Mouse (Mus musculus) bone marrow, adult 2 months (tissue): Measurements from ENCODE around the gene Adssl1. TPM values are rescaled to one million over a fixed set of nuclear protein-coding genes. Genes with fewer than 3 reads are reported as not detected.

Experiments used
- H3K27ac ChIP-seq: fragments of 200-500 bp; 2 replicates; pipeline ENCODE4 v1.5.1; 2012; ENCODE audit warnings: low read depth, mild to moderate bottlenecking, control low read depth, inconsistent platforms, low read length; ENCODE audit not compliant: control insufficient read depth, poor library complexity, insufficient read depth
- H3K4me1 ChIP-seq: fragments of 200-500 bp; 2 replicates; pipeline ENCODE4 v1.6.1; 2011; ENCODE audit warnings: low read length; ENCODE audit not compliant: control insufficient read depth, insufficient read depth
- H3K4me3 ChIP-seq: fragments of 200-500 bp; replicated peaks from 2 replicates; pipeline ENCODE3; 2011; ENCODE audit warnings: mild to moderate bottlenecking, low read depth, low read length, control low read depth; ENCODE audit not compliant: control insufficient read depth
- CTCF ChIP-seq: fragments of 200-500 bp; IDR thresholded peaks from 2 replicates; pipeline ENCODE4 v1.5.1; 2011; ENCODE audit warnings: low read length, control low read depth; ENCODE audit not compliant: control insufficient read depth, insufficient read depth
- POLR2A ChIP-seq: fragments of 200-500 bp; IDR thresholded peaks from 2 replicates; pipeline ENCODE4 v1.6.1; 2011; ENCODE audit warnings: low read depth, mild to moderate bottlenecking, control low read depth, low read length, borderline replicate concordance; ENCODE audit not compliant: control insufficient read depth
- WGBS: fragments of 180-500 bp; shearing (Covaris S2); methylation state at CpG from one replicate; pipeline ENCODE4 v1.1.7; 2018; 5-methylcytosine and 5-hydroxymethylcytosine counted together
- polyA plus RNA-seq: library from polyadenylated mRNA; stranded (reverse); fragments of >200 nt; gene quantifications from 2 replicates; pipeline ENCODE4 v1.2.4, GENCODE M21; 2011; ENCODE audit warnings: low replicate concordance; ENCODE audit not compliant: missing spikeins, insufficient read depth, insufficient read length

The Adssl1 gene
- polyA plus RNA-seq, 1 experiment, result 44.8 TPM

DNA sequence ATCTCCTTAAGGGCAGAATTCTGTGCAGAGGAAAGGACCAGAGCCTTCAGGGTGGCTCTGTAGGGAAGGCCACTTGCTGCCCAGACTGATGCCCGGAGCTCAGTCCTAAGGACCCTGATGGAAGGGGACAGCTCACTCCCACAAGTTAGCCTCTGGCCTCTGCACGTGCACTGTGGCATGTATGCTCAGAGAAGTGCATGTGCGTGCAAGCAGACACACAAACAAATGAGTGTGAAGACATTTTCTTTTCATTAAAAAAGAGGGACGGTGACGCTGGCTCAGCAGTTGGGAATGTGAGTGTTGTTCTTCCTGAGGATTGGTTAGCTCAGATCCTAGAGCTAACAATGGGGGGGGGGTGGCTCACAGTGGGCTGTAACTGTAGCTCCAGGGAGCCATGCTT lies 40.4 kb upstream of the Adssl1 start:
- no peak for TF ChIP-seq POLR2A
- TF ChIP-seq CTCF, result no peak
- Histone ChIP-seq H3K4me1 (peaks cover 3% of the 10 kb centered on the region; the same call in 1 of the 2 replicates), H3K27ac (no peak overlapping the region), H3K4me3 (no peak overlapping the region)
- 78% methylated on average over 5 of the region's 5 CpGs for WGBS

DNA sequence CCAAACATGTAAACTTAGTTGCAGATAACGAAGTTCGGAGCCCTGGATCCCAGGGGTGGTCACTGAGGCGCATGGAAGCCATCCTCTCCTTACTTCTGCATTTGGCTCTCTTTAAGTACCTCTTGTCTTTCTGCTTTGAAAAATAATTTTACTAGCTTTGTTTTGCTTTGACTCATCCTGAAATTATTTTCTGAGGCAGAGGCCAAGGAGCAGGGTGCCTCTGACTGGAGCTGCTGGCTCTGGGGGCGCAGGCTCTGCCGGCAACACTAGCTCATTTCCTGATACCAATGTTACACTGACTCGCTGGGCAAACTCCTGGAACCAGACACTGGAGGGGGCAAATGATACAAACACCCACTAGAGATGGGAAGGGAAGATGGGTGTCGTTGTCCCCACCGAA lies 39.9 kb upstream of the Adssl1 start:
- 77% methylated on average over 8 of the region's 8 CpGs for WGBS
- Histone ChIP-seq H3K4me3 (no peak overlapping the region), H3K4me1 (peaks cover 3% of the 10 kb centered on the region; the same call in 1 of the 2 replicates), H3K27ac (no peak overlapping the region)
- TF ChIP-seq CTCF (no peak), POLR2A (no peak)

GRCm38 (mm10) chr12:112581113-112581512 lies 38.7 kb upstream of the Adssl1 start:
- 26% methylated on average over 3 of the region's 3 CpGs for WGBS
- peaks cover 5% of the 10 kb centered on the region for H3K4me1 ChIP-seq
- no peak overlapping the region; the same call in 1 of the 2 replicates for H3K27ac ChIP-seq
- no peak overlapping the region for H3K4me3 ChIP-seq
- TF ChIP-seq POLR2A (no peak), CTCF (no peak)

DNA sequence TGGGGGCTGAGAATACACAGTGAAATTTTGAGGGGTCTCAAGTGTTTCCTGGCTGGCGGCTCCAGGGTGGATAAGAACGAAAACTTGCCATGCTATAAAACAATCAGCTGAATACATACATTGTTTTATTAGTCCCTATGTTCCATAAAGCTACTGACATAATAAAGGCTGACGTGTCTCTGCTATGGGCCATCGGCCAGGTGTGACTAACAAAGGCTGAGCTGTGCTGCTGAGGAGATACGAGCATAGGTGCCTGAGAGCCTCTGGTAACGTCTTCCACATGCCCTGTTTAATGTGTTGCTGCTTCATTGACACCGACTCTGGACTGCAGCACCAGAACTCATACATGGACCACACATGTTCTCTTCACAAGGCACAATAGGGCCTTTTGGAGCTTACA lies 34.9 kb upstream of the Adssl1 start:
- 85% methylated on average over 7 of the region's 7 CpGs for WGBS
- H3K4me1 ChIP-seq, result peaks cover 4% of the 10 kb centered on the region
- TF ChIP-seq CTCF (no peak), POLR2A (no peak)
- H3K27ac ChIP-seq, result no peak overlapping the region
- H3K4me3 ChIP-seq, result no peak overlapping the region

GRCm38 (mm10) chr12:112585924-112586538 lies 33.8 kb upstream of the Adssl1 start:
- H3K27ac ChIP-seq, result no peak overlapping the region

DNA sequence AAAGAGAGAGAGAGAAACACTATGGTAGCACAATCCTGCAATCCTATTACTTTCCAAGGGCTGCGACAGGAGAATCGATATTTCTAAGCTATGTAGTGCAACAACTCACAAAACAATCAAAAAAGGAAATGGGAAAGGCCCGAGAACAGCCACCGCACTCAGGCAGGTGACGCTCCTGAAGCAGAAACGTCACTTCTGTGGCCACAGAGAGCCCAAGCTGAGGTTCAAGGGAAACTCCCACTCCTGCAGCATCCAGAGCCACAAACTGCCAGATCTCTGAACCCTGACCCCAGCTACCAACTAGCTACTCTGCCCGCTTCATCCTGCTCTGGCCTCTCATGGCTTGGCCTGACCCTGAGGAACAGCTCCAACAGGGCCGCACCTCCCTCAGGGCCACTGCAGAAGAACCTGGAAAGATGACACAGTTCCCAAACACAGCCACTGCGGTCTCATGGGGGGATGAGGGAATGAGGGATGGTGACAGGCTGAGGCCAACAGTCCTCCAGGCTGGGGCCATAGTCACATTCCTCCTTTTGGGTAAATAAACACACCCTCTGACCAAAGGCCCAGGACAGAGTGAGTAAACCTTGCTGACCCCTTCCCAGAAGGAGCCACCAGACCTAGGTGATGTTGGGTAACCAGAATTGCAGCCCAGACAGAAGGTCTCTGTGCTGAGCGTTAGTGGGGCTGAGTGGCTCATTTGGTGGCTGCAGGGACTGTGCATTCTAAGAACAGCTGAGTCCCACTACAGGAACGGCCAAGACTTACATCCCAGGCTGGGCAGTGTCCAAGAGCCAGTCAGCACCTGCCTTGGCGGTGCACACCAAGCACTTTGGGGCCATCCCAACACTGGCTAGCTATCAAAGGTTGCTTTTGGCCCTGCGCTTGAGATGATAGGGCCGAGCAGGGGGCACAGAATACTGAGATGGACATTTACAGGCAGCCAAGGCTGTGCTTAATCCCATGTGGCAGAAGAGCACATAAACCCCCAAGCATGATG lies 32.4 kb upstream of the Adssl1 start:
- no peak for TF ChIP-seq CTCF
- TF ChIP-seq POLR2A, result no peak
- Histone ChIP-seq H3K4me3 (no peak overlapping the region), H3K27ac (no peak overlapping the region), H3K4me1 (peaks cover 2% of the 10 kb centered on the region; the same call in 1 of the 2 replicates)
- 71% methylated on average over 14 of the region's 14 CpGs for WGBS

More at GRCm38 (mm10) chr12:112585924-112586538, 33.8 kb upstream of the Adssl1 start:
- TF ChIP-seq CTCF (no peak), POLR2A (no peak)
- WGBS, result 76% methylated on average over 7 of the region's 7 CpGs
- no peak overlapping the region for H3K4me3 ChIP-seq
- peaks cover 4% of the 10 kb centered on the region for H3K4me1 ChIP-seq

DNA sequence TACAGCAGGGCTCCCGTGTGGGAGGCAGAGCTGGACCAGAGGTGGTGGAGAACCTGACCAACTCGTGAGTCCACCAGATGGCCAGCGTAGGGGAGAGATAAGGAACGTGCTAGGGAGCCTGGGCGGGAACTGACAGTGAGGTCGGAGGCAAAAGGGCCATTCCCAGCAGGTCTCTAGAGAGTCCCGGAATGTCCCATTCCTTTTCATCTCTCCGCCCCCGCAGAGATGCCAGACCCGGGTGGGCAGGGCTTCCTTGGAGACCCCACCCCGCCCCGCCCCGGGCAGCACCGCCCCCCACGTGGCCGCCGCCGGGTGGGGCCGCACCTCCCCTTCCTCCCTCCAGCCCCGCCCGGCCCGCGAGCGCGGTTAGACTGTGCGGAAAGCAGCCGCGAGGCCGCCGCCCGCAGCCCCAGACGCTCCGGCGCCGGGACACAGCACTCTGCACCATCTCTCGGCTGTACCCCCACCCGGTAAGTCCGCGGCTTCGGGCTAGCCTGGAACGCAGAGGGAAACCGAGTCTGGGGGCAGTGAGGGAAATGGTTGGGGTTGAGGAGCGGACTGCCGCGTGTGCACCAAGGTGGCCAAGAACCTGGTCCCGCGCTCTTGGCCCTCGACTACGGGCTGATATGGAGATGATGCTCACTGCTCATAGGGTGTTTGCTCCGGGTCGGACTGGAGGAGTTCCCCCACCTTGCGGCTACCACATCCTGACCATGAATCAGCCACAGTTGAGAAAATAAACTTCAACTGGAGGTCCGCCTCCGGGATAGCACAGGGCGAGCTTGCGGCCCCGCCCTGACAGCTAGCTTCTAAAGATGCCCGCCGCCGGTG lies 31.2 kb upstream of the Adssl1 start, which contains the start of gene Inf2:
TSS of gene Inf2 (plus strand) at position 359 of the 831 bp plus-strand sequence.
- peak within 1 kb of the TSS; percentile 81 for H3K4me3 ChIP-seq
- H3K27ac ChIP-seq, result peak within 1 kb of the TSS; percentile 31
- peaks cover 3% of the 10 kb centered on the region for H3K4me1 ChIP-seq
- TF ChIP-seq CTCF (no peak), POLR2A (peak; percentile 52; the same call in 1 of the 2 replicates)
- WGBS, result under 1% methylated on average over 60 of the region's 60 CpGs
